Mouse (Mus musculus) lung, postnatal 4 days (tissue): ENCODE results near the gene Prf1.

Source experiments
- DNase-seq, 2 experiments: peaks; one replicate each; pipeline ENCODE4 v3.0.0; 2021

Prf1 gene

DNA sequence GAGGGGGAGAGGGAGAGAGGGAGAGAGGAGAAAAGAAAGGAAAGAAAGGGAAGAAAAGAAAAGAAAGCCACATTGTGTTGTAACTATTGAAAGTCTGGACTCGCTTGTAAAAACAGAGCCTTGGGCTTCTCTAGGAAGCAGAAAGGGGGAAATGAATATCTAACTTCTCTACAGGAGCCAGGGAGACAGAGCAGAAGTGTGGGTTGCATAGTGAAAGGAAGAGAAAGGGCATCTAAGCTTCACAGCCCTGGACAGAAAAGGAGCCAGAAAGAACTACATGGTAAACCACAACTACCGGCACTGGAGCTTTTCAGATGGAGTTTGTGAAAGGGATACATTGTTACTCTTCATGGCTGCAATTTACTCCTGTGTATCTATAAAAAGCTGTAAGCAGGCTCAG, 7.2 kb upstream of the Prf1 start:
- no peak for DNase-seq

DNA sequence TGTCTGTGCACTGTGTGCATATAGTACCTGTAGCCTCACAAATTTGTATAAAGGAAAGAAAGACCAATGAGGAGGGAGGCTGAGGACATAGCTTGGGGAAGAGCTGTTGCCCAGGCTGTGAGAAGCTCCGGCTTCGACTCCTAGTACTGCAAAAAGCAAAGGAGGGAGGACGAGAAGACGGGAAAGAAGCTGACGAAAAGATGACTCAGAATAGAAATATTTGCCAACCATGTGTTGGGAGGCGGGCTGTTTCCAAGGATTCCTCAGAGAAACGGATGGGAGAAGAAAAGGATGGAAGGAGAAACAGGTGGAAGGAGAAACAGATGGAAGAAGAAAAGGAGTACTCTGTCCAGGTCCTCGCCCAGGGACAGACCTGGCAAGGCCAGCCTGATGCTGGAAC, 3.4 kb upstream of the Prf1 start:
- no peak for DNase-seq

DNA sequence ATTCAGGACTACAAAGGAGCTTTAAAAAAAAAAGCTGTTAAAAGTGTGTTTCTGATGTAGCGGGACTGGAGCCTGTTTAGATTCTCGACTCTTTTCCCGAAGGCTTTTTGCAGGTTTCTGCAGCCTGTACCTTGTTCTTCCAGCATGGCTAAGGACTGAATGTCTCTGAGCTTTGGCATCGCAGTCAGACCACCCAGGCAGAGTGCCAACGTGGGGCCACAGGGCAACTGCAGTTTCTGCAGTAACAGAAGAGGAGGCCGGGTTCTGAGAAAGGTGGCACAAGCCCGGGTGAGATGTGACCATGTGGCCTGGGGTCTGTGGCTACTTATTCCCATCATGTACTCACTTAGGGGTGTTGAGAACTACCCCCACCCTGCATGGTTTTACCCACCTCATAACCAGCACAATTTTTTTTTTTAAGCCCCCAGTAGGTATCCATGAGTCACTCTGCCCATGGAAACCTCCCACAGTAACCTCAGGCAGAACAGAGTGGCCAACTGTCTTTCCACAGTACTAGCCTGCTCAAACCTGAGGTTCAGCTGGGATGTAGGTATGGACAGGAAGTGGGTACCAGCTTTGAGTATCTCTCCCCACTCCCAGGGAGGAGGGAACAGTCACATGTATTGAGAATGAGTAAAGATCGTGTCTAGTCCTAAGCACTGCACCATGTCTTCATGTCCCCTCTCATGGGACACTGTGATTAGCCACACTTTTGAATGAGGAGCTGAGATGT, 754 bp upstream of the Prf1 start:
- no peak for DNase-seq

DNA sequence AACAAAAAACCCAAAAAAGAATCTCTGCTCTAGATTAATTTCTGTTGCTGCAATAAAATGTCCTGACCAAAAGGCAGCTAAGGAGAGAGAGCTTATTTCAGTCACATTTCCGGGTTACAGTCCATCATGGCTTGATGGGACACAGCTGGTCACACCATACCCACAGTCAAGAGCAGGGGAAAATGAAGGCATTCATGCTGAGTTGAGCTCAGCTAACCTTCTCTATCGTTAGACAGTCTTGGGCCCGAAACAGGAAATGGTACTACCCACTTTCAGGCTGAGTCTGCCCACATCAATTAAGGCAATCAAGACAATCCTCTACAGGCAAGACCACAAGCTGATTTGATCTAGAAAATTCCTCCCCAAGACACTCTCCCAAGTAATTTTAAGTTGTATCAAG, 3.4 kb downstream of the Prf1 start:
- no peak for DNase-seq

DNA sequence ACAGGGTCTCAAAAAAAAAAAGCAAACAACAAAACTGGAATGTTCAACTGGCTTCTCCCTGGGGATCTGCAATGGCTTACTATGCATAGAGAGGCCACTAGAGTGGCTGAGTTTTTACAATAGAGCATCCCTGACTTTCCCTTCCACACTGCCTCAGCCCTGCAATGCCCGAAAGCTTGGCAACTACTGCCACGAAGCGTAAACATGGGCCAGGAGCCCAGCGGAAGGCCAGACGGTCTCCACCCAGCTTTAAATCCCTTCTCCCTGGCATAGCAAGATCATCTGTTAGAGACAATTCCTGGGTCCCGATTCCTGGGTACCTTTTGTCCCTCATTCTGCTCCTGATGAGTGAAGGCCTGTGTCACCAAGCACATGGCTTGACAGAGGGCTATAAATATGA, 6.4 kb downstream of the Prf1 start:
- DNase-seq: peak; percentile 50 to 60

DNA sequence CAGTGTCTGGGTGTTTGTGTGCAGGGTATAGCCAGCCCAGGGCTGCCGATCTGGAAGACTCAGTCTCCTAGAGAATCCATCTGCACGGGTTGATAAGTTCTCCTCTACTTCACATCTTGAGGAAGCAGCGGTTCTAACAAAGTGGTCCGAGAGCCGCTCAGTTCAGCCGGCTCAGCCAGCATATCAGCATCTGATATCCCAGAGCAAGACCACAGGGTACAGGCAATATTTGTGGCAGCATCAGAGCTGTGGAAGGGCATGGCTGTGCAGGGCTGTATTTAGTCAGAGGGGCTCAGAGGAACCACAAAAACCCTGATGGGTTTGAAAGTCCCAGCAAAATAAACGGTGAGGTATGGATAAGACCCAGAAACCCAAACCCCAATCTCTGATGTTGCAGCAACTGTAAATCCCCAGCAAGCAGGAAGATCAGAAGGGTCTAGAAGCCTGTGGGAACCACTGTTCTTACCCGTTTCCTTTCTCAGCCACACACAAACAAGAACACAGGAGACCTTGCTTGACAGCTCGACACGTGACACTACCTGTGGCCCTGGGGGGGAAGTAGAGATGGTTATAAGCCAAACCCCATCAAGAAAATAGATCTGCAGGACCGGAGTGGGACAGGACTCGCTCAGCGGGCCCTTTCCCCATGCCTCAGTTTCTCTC, 8.4 kb downstream of the Prf1 start:
- DNase-seq: no peak

DNA sequence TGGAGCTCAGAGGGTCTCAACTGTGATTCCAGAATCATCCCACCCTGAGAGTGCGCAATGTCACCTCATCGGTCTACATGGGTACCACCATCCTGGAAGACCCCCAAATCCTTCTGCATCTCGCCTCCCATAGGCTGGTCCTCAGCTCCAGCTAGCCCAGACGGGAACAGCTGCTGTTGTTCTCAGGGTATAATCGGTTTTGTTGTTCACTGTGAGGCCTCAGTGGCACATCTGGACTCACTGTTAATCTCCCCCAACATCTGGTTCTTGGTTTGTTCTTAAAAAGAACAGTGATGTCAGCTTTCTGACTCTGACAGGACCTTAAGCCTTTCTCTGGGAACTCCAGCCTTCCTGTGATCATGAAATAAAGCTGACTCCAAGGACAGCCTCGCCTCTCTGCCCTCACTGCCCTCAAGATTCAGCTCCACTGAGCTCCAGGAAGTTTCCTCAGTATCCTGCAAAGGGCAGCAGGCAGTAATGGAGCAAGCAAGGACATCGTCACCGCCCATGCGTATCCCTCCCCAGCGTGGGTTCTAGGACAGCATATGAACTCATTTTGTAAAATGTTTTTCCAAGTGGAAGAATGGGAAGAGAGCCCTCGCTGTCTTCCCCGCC, 11.2 kb downstream of the Prf1 start:
- no peak for DNase-seq

DNA sequence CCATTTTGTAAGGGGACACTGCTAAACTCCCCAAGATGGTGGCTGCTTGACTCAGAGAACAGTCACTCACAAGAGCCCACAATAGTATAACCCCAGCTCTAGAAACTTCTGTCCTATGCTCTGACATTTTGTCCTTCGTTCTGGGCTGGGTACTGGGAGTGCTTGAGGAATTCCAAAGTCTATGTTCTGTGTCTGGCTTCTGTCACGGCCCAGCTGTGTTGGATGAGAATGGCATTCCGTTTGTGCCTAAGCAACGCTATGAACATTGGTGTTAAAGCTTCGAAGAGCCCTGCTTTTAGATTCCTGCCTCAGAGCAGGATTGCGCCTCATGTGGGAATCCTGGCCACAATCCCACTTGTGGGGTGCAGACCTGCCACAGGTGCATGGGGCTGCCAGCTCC, 14.5 kb downstream of the Prf1 start:
- DNase-seq: no peak

DNA sequence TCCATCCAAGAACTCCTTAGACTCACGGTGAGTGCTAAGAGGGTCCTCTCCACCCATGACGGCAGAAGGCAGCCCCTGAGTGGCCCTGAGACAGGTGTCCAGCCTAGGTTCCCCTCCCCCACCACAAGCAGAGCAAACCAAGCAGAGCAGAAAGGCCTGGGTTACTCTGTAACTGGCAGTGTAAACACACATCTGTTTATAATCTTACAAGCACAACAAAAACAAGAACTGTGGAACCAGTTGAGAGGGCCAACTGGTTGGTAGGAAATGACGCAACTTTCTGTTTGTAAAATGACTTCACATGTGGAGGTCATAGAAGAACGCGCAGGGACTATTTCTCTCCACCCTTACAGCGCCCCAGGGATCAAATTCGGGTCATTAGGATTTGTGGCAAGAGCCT, 15.1 kb downstream of the Prf1 start:
- DNase-seq: no peak

DNA sequence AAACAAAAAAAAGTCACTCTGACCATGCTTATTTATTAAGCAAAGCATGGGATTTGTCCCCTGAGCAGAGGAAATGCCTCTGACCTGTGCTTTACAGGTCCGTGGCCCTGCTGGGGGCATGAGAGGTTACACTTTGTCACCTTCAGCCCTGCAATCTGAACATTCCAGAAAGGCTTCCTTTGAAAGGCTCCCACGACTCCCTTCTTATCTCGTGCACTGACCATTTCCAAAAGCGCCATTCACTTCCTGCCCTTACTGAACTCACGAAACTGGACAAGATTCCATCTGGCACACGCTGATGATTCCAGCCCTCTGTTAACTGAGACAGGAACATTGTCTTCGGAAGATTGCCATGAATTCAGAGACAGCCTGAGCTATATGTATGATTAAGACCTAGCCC, 16.1 kb downstream of the Prf1 start:
- DNase-seq: no peak

DNA sequence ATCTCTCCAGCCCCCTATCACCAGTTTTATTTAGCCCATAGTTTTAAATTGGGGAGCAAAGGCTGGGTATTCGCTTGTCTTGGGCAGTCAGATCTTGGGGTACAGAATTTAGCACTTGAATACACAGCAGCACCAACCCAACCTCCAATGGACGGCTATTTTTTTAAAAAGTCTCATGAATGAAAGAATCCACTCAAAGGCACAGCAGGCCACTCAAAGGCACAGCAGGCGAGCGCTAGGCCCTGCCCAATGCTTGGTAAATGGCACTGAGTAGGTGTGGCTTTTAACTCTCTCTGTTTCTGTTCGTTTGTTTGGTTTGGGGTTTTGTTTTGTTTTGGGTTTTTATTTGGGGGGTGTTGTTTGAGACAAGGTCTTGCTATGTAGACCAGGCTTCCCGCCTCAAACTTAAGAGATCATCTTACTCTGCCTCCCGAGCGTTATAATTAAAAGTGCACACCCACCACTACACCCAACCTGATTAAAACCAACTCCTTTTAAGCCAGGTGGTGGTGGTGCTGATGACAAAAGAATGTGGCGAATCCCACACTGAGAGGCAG, 17.8 kb downstream of the Prf1 start:
- DNase-seq: no peak

DNA sequence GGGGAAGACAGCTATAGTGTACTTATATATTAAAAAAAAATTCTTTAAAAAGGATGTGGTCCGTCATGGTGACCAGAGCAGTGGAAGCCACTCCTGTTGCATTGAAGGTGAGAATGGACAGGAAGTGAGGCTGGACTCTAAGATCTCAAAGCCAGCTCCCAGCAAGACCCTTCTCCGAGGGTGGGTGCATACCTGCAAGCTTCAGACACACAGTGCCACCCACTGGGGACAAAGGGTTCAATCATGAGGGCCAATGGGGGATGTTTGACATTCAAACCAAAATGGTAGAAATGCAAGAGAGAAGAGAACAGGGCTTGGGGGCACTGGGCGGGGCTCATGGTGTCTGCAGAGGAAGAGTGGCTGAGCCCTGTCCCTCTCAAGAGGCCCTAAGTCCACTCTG, 20.9 kb downstream of the Prf1 start:
- no peak for DNase-seq

DNA sequence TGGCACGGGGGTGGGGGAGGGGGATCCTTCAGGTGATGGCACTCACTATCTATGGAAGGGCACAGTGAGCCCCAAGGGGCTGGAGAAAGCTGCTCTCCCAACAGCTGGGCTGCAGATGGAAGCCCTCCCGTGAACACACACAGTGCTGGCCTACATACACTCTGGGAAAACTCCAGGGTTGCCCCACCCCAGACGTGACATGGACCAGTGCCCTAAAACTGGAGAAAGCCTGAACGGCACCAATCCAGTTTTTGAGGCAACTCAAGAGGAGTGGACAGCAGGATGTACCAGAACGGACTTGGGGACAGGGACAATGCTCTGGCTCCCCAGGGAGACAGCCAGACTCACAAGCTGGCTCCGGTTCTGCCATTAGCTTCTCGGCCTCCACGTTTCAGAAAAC, 27.1 kb downstream of the Prf1 start:
- DNase-seq: peak in 1 of 2 experiments; percentile 52

DNA sequence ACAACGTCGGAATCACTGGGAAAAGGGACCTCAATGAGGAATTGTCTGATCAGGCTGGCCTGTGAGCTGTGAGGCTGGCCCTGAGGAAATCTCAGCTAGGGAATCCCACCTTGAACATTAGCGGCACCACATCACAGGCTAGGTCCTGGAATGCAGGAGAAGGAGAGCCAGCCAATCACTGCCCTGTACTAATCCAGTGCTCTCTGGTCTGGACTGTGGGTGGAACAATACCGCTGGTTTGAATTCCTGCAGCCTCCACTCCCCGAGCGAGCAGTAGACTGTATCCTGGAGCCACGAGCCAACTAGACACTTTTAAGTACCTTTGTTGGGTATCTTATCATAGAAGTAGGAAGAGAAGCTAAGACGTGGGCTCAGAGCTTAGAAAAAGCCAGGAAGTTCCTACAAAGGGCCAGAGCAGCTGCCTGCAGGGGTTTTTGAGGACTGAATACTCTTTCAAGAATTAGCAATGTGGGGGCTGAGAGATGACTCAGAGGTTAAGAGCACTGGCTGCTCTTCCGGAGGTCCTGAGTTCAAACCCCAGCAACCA, 28.2 kb downstream of the Prf1 start:
- DNase-seq: no peak

DNA sequence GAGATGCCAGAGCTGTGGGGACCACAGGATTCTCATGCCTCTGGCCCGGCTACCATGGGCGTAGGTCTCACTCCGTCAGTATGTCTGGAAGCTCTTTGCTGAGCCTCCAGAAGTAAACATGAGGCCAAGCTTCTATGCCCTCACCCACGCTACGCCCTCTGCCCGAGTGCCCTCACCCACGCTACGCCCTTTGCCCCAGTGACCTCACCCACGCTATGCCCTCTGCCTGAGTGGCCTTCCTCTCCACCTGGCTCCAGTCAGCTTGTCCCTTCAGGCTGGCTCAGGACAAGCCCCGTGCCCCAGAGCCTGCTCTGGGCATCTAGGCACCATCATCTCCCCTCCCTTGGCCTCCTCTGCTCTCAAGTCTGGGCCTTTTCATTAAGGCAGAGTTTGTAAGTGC, 29.9 kb downstream of the Prf1 start:
- no peak for DNase-seq

DNA sequence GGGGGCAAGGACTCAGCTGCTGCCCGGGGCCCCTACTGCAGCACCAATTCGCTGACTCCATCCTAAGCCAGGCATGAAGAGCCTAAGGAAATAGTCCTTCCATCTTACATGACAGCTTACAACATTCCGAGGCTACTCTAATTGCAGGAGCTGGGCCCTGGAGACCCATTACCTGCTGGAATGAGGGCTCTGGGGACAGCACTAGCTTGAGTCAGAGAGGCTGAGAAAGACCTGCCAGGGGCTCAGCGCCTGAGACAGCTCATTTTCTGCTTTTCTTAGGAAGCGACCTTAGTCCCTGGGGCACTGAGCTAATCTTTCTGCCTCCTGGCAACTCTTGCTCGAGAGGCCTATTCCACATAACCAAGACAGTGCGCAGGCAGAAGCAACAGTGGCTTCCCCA, 31.3 kb downstream of the Prf1 start:
- DNase-seq: no peak

DNA sequence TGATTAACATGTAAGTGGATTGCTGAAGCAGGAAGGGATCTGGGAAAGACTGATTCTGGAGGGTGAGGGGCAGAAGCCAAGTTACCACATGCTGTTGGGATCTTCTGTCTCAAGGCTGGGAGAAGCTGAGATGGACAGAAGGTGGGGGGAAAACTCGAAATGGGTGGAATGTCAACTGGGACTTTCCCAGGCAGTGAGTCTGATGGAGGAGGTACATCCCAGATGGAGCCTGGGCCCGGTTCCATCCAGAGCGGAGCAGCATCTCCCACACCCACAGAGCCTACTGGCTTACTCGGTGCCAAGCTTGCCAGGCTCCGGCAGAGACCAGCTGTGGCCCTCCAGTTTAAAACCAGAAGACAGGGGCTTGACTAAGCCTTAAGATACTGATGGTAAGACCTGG, 33.4 kb downstream of the Prf1 start:
- peak; percentile 51 to 83 for DNase-seq

DNA sequence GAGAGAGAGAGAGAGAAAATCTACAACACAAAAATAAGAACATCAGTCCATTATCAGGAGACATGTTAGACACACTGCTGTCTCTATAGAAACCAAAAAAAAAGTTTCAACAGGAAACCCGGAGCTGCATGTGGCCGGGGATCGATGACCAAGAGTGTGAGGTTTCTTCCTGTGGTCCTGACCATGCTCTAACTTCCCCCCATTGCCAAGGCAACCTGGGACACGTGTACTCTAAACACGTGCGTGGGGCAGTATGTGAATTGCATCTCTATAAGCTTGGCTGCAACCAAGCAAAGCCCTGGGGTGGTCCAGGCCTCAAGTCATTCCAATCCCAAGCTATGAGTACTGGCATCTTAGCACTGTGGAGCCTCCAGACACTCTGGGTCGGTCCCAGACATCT, 36.9 kb downstream of the Prf1 start:
- DNase-seq: no peak

DNA sequence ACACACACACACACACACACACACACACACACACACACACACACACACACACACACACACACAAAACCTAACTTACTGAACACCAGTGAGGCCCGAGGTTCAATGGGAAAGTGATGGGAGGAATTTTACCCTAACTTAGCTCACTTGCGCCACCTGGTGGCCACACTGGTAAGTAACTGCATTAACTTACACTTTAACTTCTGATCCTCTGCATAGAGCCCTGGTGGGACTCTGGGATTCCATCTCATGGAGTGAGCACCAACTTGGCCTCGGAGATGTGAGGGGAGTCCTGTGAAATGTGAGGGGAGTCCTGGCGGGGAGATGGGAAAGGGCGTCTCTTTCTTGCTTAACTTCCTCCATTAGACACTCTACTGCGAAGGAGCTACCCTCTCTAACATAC, 38.5 kb downstream of the Prf1 start:
- peak; percentile 67 to 81 for DNase-seq

DNA sequence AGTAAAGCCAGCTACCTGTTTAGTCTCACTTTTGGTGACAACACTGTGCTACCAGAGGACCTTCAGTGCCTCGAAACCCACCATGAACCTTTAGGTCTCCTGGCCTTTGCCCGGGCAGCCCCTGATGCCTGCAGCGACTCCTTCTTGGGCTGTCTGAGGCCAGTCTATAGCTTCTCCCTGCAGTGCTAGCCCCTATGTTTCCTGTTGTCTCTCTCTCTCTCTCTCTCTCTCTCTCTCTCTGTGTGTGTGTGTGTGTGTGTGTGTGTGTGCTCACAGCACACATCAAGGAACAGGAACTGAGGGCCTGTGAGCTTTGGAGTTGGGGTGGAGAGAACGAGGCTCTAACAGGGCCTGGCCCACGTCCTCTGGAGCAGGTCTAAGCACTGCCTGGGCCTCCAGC, 39.0 kb downstream of the Prf1 start:
- no peak for DNase-seq

DNA sequence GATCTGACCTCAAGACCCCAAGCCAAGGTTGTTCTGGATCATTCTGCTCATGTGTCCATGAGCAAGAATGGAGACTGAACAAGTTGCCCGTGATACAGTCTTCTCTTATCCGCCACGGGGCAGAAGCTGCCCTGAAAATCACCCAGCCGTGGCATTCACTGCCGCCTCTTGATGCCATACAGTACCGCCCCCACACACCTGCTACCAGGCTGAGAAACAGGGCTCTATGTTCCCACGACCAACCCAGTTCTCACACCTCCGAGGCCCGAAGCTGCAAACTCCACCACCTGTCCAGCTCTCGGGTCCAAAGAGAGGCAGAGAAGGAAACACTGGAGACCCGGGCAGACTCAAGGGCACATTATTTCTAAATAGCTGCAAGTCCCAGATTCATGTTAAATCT, 40.0 kb downstream of the Prf1 start:
- DNase-seq: no peak

DNA sequence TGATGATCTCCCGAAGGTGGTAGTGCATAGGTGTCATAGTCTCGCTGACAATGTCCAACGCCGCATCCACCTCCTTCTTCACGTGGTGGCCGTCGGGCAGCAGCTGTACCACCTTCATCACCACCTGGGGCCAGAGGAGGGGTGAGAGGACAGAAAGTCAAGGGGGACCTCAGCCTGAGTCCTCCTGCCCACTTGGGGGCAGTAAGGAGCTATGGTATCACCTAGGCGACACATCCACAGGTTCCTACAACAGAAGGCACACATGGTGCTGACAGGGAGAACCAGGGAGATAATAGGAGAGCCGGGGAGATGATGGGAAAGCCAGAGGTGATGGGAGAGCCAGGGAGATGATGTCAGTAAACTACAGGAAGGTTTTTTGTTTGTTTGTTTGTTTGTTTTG, 41.6 kb downstream of the Prf1 start:
- DNase-seq: no peak

DNA sequence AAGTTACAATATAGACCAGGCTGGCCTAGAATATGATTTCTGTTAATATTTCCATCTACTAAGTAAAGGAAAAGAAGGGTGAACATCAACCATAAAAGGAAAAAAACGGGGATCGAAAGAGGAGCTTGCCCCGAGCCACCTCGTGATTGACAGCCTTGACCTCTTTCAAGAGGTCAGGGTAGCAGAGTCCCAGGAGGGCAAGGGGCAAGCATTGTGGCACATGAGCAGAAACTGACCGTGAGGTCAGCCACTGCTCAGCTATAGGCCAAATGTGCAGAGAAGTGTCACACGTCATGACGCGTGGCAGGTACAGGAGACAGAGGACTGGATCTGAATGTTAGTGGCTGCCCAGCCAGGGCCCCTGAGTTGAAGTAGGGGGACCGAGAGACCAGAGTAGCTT, 42.6 kb downstream of the Prf1 start:
- no peak for DNase-seq

DNA sequence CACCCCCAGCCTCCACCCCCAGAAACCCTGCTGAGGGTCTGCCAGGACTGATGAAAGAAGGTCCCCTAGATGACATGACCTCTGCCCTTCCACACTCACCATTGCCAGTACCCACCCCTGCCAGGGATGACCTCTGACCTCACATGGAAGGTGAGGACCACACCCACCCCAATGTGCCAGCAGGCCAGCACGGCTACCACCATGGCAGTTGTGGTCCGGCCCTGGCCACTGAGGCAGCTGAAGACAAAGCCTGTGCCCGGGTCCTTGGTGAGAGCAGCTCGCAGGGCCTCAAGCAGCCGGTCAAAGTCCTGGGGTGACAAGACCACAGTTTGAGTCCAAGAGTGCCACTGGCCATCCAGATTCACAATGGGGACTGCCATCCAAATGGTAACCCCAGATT, 43.4 kb downstream of the Prf1 start:
- DNase-seq: no peak
